Mouse (Mus musculus): ENCODE data around the gene Sardh. TPM values are rescaled to one million over a fixed set of nuclear protein-coding genes. Genes with fewer than 3 reads are reported as not detected.

The Sardh gene
- polyA plus RNA-seq, 1 experiment from 2014 or later = 8.6 TPM

DNA sequence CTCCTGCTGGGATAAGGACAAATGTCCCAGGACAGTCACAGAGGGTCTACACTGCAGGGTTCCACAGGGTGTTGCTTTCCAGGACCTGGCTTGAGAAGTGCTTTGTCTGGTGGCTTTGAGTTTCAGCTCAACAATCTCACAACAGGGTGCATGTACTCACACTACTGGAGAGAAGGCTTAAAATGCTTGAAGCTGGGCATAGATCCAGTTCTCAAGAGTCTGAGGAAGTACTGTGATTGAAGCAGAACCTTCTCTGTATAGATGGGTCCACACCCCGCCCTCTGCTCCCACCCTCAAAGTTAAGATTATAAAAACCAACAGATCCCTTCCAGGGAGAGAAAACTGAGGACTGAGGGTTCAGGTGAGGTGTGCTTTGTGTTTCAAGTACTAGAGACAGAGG lies 47.6 kb downstream of the Sardh start:
- Histone ChIP-seq H3K4me1 (peaks cover 14% of the 10 kb centered on the region; the same call in 1 of the 2 replicates), H3K36me3 (peaks cover 5% of the 10 kb centered on the region; the same call in 1 of the 2 replicates), H3K9me3 (no peaks in the 10 kb centered on the region), H3K4me2 (no peak overlapping the region), H3K27me3 (no peaks in the 10 kb centered on the region), H3K27ac (no peak overlapping the region), H3K4me3 (no peak overlapping the region), H3K9ac (no peak overlapping the region)
- 86% methylated on average over 1 of the region's 1 CpGs for WGBS
- ATAC-seq (ENCODE audit: insufficient number of reproducible peaks, low FRiP score, low TSS enrichment, low read depth) = no peak

DNA sequence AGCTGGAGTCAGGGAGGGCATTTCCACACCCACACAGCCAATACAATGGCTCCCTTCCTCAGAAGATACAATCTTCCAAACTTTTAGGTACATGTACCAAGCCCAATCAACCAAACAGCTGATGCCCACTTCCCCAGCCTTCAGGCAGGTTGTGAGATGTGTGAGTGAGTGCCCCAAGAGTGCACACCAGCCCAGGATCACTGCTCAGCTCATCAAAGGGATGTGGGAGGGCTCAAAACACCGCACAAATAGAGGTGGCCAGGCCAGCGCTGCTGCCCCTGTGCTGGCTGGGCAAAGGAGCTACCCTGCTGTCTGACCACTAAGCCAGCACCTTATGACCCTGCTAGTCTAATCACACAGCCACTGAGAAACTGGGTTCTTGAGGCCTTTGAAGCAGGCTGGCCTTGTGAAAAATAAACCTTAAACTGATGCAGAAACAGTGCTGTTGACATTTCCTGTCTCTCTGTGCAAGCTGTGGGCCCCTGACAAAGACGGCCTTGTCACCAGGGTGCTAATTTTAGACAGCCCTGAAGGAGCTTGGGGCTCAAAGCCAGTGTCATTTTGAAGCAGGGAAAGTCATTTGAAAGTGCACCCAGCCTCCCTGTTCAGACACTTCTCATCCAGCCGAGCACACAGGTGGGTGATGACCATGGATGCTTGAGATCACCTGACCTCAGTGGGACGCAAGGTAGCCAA lies 49.4 kb downstream of the Sardh start:
- no peak for ATAC-seq (ENCODE audit: insufficient number of reproducible peaks, low FRiP score, low TSS enrichment, low read depth)
- Histone ChIP-seq H3K36me3 (peaks cover 10% of the 10 kb centered on the region; the same call in 1 of the 2 replicates), H3K27me3 (no peaks in the 10 kb centered on the region), H3K4me2 (no peak overlapping the region), H3K27ac (no peak overlapping the region; the same call in 1 of the 2 replicates), H3K4me1 (peaks cover 14% of the 10 kb centered on the region; the same call in 1 of the 2 replicates), H3K4me3 (no peak overlapping the region), H3K9ac (no peak overlapping the region), H3K9me3 (no peaks in the 10 kb centered on the region)
- 44% methylated on average over 5 of the region's 5 CpGs for WGBS

DNA sequence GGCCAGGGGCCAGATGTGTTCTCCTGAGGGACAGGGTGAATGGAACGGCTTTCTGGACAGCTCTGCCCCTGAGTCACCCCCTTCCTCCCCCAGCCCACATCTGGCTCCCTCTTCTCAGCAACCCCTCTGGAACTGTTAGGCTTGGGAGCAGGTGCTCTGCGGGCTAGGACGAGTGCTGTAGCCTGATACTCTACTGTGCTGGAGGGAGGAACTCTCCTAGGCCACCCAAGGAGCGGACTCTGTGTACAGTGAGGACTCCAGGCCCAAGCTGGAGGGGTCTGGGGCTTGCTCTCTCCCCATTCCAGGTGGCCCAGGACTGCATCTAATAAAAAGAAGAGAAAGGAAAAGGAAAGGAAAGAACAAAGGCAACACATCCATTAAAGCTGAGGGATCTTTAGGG lies 58.1 kb downstream of the Sardh start:
- Histone ChIP-seq H3K9ac (no peak overlapping the region), H3K36me3 (peaks cover 6% of the 10 kb centered on the region; the same call in 1 of the 2 replicates), H3K27ac (no peak overlapping the region), H3K4me3 (no peak overlapping the region), H3K27me3 (no peaks in the 10 kb centered on the region), H3K9me3 (no peaks in the 10 kb centered on the region), H3K4me2 (no peak overlapping the region), H3K4me1 (0 out of 2 replicates have a peak, but pooled peaks cover 2% of the 10 kb centered on the region)
- ATAC-seq (ENCODE audit: insufficient number of reproducible peaks, low FRiP score, low TSS enrichment, low read depth) = no peak
- 27% methylated on average over 4 of the region's 4 CpGs for WGBS

DNA sequence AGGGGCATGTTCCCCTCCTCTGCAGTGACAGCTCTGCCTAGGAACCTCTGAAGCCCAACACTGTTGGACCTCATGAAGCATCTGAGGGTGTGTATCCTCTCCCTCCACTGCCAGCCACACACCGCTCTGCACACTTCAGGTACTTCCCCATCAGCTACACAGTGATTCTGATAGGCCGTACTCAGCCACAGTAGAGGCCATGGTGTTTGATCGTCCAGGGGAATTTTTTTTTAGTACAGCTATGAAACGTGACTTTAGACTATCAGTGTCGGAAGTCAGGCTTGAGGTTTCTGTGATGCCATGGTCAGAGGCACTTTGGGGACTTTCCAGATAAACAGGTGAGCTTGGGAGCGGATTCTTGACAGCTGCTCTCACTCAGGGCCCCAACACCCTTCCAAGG lies 60.6 kb downstream of the Sardh start:
- no peak overlapping the region for H3K27ac ChIP-seq
- H3K4me2 ChIP-seq = no peak overlapping the region
- H3K36me3 ChIP-seq = no peaks in the 10 kb centered on the region
- H3K27me3 ChIP-seq = no peaks in the 10 kb centered on the region
- no peak overlapping the region for H3K4me3 ChIP-seq
- 72% methylated on average over 6 of the region's 6 CpGs for WGBS
- peaks cover 8% of the 10 kb centered on the region; the same call in 1 of the 2 replicates for H3K4me1 ChIP-seq
- no peak overlapping the region for H3K9ac ChIP-seq
- ATAC-seq (ENCODE audit: insufficient number of reproducible peaks, low FRiP score, low TSS enrichment, low read depth) = no peak
- no peaks in the 10 kb centered on the region for H3K9me3 ChIP-seq

DNA sequence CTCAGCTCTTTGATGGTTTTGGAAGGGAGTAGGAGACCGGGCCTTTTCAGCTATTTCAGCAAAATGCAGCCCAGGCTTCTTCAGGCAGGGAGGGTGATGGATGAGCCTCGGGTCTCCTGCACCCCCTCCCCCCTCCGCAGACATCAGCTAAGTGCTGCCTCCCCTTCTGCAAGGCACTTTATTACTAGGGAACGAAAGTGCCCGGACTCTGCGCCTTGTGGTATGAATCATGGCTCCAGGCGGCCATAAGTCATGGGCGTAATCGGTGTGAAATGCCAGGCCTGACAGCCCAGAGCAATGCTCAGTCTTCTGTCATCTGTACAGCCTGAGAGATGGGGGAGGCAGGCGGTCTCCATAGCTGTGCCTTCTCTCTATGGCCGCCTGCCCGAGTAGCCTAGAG lies 64.4 kb downstream of the Sardh start:
- WGBS = 22% methylated on average over 12 of the region's 12 CpGs
- H3K9ac ChIP-seq = no peak overlapping the region

DNA sequence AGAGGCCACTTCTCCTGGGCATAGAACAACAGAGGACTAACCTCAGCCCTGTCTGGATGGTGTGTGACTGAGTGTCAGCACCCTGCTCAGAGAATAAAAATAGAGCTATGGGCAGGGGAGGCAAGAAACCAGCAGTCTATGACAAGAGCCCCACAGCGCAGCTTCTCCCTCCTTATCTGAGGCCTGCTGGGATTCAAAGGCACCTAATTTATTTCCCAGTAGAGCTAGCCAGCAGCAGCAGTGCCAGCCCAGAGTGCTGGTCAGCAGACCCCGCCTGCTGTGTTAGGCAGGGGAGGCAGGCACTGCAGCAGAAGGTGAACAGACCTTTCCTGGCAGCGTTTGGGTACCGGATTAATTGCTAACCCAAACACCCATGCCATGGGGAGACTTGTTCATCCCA lies 66.2 kb downstream of the Sardh start:
- H3K4me3 ChIP-seq = no peak overlapping the region
- no peak overlapping the region for H3K9ac ChIP-seq
- H3K36me3 ChIP-seq = no peaks in the 10 kb centered on the region
- ATAC-seq (ENCODE audit: insufficient number of reproducible peaks, low FRiP score, low TSS enrichment, low read depth) = no peak
- H3K4me1 ChIP-seq = peaks cover 17% of the 10 kb centered on the region
- no peaks in the 10 kb centered on the region for H3K27me3 ChIP-seq
- H3K27ac ChIP-seq = no peak overlapping the region
- WGBS = 63% methylated on average over 4 of the region's 4 CpGs
- no peak overlapping the region for H3K4me2 ChIP-seq
- no peaks in the 10 kb centered on the region for H3K9me3 ChIP-seq

More for the DNA sequence above, 64.4 kb downstream of the Sardh start:
- no peak overlapping the region for H3K4me3 ChIP-seq
- H3K27ac ChIP-seq = no peak overlapping the region
- H3K27me3 ChIP-seq = no peaks in the 10 kb centered on the region
- H3K36me3 ChIP-seq = no peaks in the 10 kb centered on the region
- no peaks in the 10 kb centered on the region for H3K9me3 ChIP-seq
- no peak overlapping the region for H3K4me2 ChIP-seq
- ATAC-seq (ENCODE audit: insufficient number of reproducible peaks, low FRiP score, low TSS enrichment, low read depth) = no peak
- H3K4me1 ChIP-seq = peaks cover 14% of the 10 kb centered on the region

DNA sequence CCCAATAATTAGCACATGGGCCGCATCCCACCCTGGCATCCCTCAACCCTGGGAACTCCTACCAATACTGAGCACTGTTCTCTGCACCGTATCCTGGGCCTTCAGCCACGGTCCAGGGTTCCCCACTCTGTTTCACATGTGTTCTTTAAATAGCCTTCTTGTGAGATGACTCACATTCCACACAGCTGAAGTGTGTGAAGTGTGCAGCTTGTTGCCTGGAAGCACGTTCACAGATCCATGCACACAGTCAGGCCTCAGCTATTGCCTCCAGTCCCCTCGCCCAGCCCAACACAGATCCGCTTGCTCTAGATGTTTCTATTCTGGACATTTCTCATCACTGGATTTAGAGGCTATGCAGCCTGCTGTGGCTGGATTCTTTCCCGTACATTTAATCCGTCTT lies 69.0 kb downstream of the Sardh start:
- Histone ChIP-seq H3K9me3 (no peaks in the 10 kb centered on the region), H3K4me1 (peaks cover 34% of the 10 kb centered on the region), H3K27ac (no peak overlapping the region), H3K27me3 (no peaks in the 10 kb centered on the region), H3K4me2 (no peak overlapping the region), H3K9ac (no peak overlapping the region), H3K4me3 (no peak overlapping the region), H3K36me3 (no peaks in the 10 kb centered on the region)
- WGBS = 59% methylated on average over 8 of the region's 8 CpGs
- 0 out of 2 replicates have a peak, but pooled peaks have one; percentile 37 for ATAC-seq (ENCODE audit: insufficient number of reproducible peaks, low FRiP score, low TSS enrichment, low read depth)

DNA sequence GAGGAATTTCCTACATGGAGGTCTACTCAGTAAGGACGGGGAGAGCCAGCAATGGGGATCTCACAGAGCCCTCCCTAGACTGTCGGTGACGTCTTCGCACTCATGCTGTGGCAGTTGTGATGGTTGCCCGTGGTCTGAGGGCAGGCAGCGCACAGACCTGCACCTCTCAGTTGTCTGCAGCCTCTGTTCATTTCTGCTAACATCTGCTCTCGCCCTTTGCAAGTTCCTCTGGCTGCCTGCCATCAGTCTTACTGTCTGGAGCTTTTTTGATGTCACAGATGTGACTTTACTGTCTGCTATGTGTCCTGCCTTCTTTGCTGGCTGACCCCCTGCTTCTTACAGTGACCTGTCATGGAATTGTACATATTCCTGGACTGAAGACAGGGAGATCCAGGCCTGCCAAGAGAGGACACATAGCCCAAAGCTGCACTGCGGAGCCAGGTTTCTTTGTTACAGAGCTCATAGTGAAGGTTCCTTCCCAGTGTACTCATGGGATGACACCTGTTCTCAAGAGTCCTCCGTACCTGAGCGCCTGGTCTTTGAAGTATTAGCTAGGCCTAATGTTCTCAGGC lies 72.4 kb downstream of the Sardh start:
- no peaks in the 10 kb centered on the region for H3K27me3 ChIP-seq
- H3K9me3 ChIP-seq = no peaks in the 10 kb centered on the region
- H3K36me3 ChIP-seq = no peaks in the 10 kb centered on the region
- no peak overlapping the region for H3K27ac ChIP-seq
- H3K4me1 ChIP-seq = peaks cover 27% of the 10 kb centered on the region
- WGBS = 55% methylated on average over 10 of the region's 10 CpGs
- H3K4me2 ChIP-seq = no peak overlapping the region
- H3K9ac ChIP-seq = no peak overlapping the region
- H3K4me3 ChIP-seq = no peak overlapping the region
- ATAC-seq (ENCODE audit: insufficient number of reproducible peaks, low FRiP score, low TSS enrichment, low read depth) = no peak

DNA sequence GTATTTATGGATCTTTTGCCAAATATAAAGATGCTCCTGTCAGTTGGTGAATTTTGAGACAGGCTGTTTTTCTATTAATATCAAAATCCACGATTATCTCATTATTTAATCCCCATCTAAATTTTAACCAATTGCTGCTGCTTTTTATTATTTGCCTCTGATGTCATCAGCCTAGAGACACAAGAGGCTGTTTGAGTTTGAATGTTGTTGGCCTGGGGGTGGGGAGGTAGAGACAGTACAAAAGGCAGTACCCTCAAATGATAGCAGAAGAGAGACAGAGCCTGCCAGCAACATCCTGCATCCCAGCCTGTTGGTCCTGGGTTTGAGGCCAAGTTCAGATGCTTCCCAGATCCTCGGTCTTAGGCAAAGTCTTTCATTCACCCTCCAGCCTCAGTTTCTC lies 73.9 kb downstream of the Sardh start:
- WGBS = 79% methylated on average over 2 of the region's 2 CpGs

DNA sequence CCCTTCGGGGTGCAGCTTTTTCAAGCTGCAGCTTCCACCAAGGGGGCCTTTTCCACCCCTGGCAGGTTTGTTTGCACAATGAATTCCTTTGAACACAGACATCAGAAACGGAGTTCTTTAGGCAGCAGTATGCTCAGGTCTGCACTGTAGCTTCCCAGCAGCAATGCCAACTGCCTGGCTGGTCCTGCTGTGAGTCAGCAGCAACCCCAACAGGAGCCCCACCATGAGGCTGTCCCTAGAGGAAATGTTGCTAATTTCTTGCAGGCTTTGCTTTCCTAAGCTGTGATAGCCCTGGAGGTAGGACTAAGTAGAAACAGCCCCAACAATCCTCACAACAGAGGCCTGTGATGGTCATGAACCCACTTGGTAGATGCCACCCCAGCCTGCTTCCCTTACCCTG lies 81.1 kb downstream of the Sardh start:
- H3K27ac ChIP-seq = no peak overlapping the region
- H3K27me3 ChIP-seq = no peaks in the 10 kb centered on the region
- no peak overlapping the region for H3K4me3 ChIP-seq
- H3K4me1 ChIP-seq = peaks cover 19% of the 10 kb centered on the region
- H3K36me3 ChIP-seq = no peaks in the 10 kb centered on the region
- WGBS = 5% methylated on average over 2 of the region's 2 CpGs
- H3K9ac ChIP-seq = no peak overlapping the region
- ATAC-seq (ENCODE audit: insufficient number of reproducible peaks, low FRiP score, low TSS enrichment, low read depth) = no peak
- no peaks in the 10 kb centered on the region for H3K9me3 ChIP-seq
- H3K4me2 ChIP-seq = no peak overlapping the region

More for the DNA sequence above, 73.9 kb downstream of the Sardh start:
- no peak overlapping the region for H3K4me3 ChIP-seq
- H3K27ac ChIP-seq = no peak overlapping the region
- no peaks in the 10 kb centered on the region for H3K27me3 ChIP-seq
- no peak for ATAC-seq (ENCODE audit: insufficient number of reproducible peaks, low FRiP score, low TSS enrichment, low read depth)
- H3K9me3 ChIP-seq = no peaks in the 10 kb centered on the region
- no peak overlapping the region for H3K4me2 ChIP-seq
- H3K36me3 ChIP-seq = no peaks in the 10 kb centered on the region
- H3K9ac ChIP-seq = no peak overlapping the region
- peaks cover 21% of the 10 kb centered on the region for H3K4me1 ChIP-seq

DNA sequence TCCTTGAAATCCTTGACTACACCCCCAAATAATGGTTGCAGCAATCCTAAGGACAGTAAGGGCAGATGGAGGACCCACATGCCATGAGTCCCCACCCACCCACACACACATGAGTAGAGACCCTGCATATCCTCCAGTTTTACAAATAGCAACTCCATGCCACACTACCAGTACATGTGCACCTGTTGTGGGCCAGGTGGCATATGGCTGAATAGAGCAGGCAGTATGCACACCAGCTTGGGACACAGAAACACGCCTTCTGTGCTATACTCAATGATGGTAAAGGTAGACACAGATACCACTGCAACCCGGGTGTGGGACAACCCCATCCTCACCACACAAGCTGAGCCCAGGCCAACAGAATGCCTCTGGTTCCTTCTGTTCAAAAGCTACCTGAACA lies 82.1 kb downstream of the Sardh start:
- no peak overlapping the region for H3K4me3 ChIP-seq
- H3K4me2 ChIP-seq = no peak overlapping the region
- peaks cover 19% of the 10 kb centered on the region for H3K4me1 ChIP-seq
- H3K9me3 ChIP-seq = no peaks in the 10 kb centered on the region
- no peaks in the 10 kb centered on the region for H3K27me3 ChIP-seq
- no peak overlapping the region for H3K9ac ChIP-seq
- H3K27ac ChIP-seq = no peak overlapping the region
- 81% methylated on average over 2 of the region's 2 CpGs for WGBS
- no peak for ATAC-seq (ENCODE audit: insufficient number of reproducible peaks, low FRiP score, low TSS enrichment, low read depth)
- H3K36me3 ChIP-seq = no peaks in the 10 kb centered on the region

DNA sequence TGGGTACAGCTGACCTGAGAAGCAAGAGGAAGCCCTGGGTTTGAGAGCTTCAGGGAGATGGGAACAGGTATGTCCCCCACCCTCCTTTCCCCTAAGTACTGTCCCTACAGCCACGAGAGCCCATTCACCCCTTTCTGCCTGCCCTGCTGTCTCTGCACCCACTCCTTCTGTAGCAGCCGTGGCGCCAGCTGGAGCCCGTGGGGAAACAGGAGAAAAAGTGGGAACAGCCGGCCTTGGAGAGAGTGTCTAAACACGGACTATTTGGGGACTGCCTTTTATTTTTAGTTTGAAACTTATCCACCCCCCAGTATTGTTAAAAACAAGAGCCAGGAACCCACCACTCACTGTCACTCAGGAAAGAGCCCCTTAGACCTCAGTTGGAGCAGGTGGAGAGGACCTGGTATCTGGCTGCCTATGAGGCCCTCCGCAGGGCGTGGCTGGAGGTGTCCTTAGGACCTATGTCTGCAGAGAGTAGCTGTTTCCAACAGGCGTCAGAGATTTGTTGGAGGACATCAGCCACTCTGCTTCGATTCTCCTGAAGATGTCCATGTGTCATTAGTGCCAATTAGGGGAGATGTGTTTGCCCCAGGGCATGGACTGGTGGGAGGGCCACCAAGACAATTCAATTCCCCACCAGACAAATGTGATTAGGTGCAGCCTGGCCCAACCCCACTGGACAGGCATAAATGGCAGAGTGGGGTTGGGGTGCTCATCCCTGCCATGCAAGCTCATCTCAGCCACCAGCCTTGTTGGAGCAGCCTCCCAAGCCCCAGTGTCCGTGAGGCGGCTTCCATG lies 83.1 kb downstream of the Sardh start, which contains the start of gene Dbh:
Gene Dbh, plus strand, starts transcription at position 438 of the 795 bp plus-strand sequence.
- H3K4me2 ChIP-seq = no peak within 1 kb of the TSS
- no peaks in the 10 kb centered on the region for H3K27me3 ChIP-seq
- no peak within 1 kb of the TSS for H3K27ac ChIP-seq
- H3K9me3 ChIP-seq = no peaks in the 10 kb centered on the region
- WGBS = 75% methylated on average over 12 of the region's 12 CpGs
- no peak within 1 kb of the TSS for H3K9ac ChIP-seq
- H3K36me3 ChIP-seq = no peaks in the 10 kb centered on the region
- H3K4me1 ChIP-seq = peaks cover 19% of the 10 kb centered on the region
- H3K4me3 ChIP-seq = no peak within 1 kb of the TSS
- no peak for ATAC-seq (ENCODE audit: insufficient number of reproducible peaks, low FRiP score, low TSS enrichment, low read depth)

All from limb, embryonic 15.5 days (tissue).